Mouse (Mus musculus) E14TG2a.4 (cell line): ENCODE measurements around the gene Adam19.

ENCODE experiments used
- H3K27me3 ChIP-seq: 2 replicates; pipeline ENCODE4 v1.6.1; 2014; ENCODE audit warnings: low read length, control low read depth; ENCODE audit not compliant: insufficient read depth
- H3K36me3 ChIP-seq: 2 replicates; pipeline ENCODE4 v1.6.1; 2014; ENCODE audit warnings: low read length, control low read depth; ENCODE audit not compliant: insufficient read depth
- H3K4me1 ChIP-seq: replicated peaks from 2 replicates; pipeline ENCODE4 v1.6.1; 2014; ENCODE audit warnings: low read depth, low read length, control low read depth
- H3K4me3 ChIP-seq: replicated peaks from 2 replicates; pipeline ENCODE4 v1.5.1; 2014; ENCODE audit warnings: mild to moderate bottlenecking, low read length
- H3K9me3 ChIP-seq: 2 replicates; pipeline ENCODE4 v1.6.1; 2014; ENCODE audit warnings: low read length, control low read depth
- CTCF ChIP-seq: conservative IDR thresholded peaks from 2 replicates; pipeline ENCODE4 v1.5.1; 2014; ENCODE audit warnings: low read length
- NANOG ChIP-seq: IDR thresholded peaks from 2 replicates; pipeline ENCODE4 v1.6.1; 2014; ENCODE audit warnings: borderline replicate concordance, low read length, mixed read lengths
- POU5F1 ChIP-seq: IDR thresholded peaks from 2 replicates; pipeline ENCODE4 v1.6.1; 2014; ENCODE audit warnings: low read length, borderline replicate concordance

Adam19 gene

DNA sequence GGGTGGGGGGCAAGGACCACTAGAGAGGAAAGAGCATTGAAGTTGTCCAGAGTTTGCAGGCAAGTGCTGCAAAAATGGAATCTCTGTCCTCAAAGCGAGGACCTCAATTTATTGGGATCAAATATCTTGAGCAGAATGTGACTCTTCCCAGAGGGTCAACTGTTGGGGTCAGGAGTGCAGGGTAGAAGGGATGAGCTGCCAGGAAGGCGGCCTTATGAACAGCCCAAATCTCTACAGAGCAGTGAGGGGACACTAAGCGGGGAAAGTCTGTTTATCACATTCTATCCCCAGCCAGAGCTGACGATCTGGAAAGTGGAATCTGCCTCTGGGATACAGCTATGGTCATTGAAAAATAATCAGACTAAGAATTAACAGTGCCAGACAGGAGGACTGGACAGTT, 138.4 kb downstream of the Adam19 start:
- Histone ChIP-seq H3K4me3 (no peak overlapping the region), H3K9me3 (no peaks in the 10 kb centered on the region), H3K36me3 (peaks cover 9% of the 10 kb centered on the region), H3K27me3 (no peaks in the 10 kb centered on the region), H3K4me1 (no peaks in the 10 kb centered on the region)
- TF ChIP-seq POU5F1 (no peak), CTCF (no peak), NANOG (no peak)
